Mouse (Mus musculus) small intestine, adult 2 months (tissue): ENCODE measurements around the gene Eif2b4.

Experiments used
- CTCF ChIP-seq: fragments of 200-500 bp; IDR thresholded peaks from 2 replicates; pipeline ENCODE4 v1.5.1; 2012; ENCODE audit warnings: low read depth, mild to moderate bottlenecking, control low read depth, inconsistent platforms, low read length, moderate library complexity, mixed read lengths; ENCODE audit not compliant: insufficient replicate concordance, insufficient read length; ENCODE audit errors: extremely low read depth
- POLR2A ChIP-seq: fragments of 200-500 bp; IDR thresholded peaks from 2 replicates; pipeline ENCODE4 v1.6.1; 2012; ENCODE audit warnings: low read depth, mild to moderate bottlenecking, control low read depth, inconsistent platforms, low read length, moderate library complexity

GRCm38 (mm10) chr5:31138241-31138967 is 54.8 kb downstream of the Eif2b4 start, which contains the start of gene Ucn:
- TF ChIP-seq CTCF: no peak
- TF ChIP-seq POLR2A: no peak
